Mouse (Mus musculus) MEL (cell line): ENCODE measurements at regions not wholly inside any gene's neighbourhood (a gene's known extent, or its start where the extent isn't known, plus 50 kb on each side); places are given as distances from the start of the nearest gene placed in this dataset.

ENCODE experiments used
- DNase-seq: peaks from one replicate; pipeline ENCODE4 v3.0.0; 2011; ENCODE audit warnings: low read depth, low spot score
- H3K27ac ChIP-seq: 2 replicates; pipeline ENCODE4 v1.5.1; 2012; ENCODE audit warnings: low read depth, mild to moderate bottlenecking, control low read depth, low read length, moderate library complexity; ENCODE audit not compliant: control insufficient read depth
- H3K27me3 ChIP-seq, 2 experiments: fragments of 150-350 bp in 1 of 2; sonication (generic) in 1 of 2; 2 replicates each; pipeline ENCODE4 v1.6.1; 2012; ENCODE audit warnings: low read length in 2 of 2, mild to moderate bottlenecking in 2 of 2, improper control_type of control experiment in 1 of 2, moderate library complexity in 1 of 2; ENCODE audit not compliant: insufficient read depth in 2 of 2, control insufficient read depth in 1 of 2
- H3K36me3 ChIP-seq, 2 experiments: 2 replicates each; pipeline ENCODE4 v1.6.1; 2012 to 2014; ENCODE audit warnings: low read length in 2 of 2, improper control_type of control experiment in 1 of 2, inconsistent platforms in 1 of 2, mild to moderate bottlenecking in 1 of 2; ENCODE audit not compliant: insufficient read depth in 2 of 2, control insufficient read depth in 1 of 2
- H3K4me1 ChIP-seq, 2 experiments: fragments of 150-350 bp in 1 of 2; sonication (generic) in 1 of 2; 2 replicates each; pipeline ENCODE4 v1.6.1; 2012; ENCODE audit warnings: low read length in 2 of 2, improper control_type of control experiment in 1 of 2, mild to moderate bottlenecking in 1 of 2; ENCODE audit not compliant: insufficient read depth in 2 of 2, control insufficient read depth in 1 of 2
- H3K4me3 ChIP-seq, 2 experiments: fragments of 150-350 bp in 1 of 2; sonication (generic) in 1 of 2; 2 replicates each; pipeline ENCODE4 v1.5.1; 2012; ENCODE audit warnings: low read depth in 2 of 2, low read length in 2 of 2, mild to moderate bottlenecking in 2 of 2, moderate library complexity in 2 of 2, control low read depth in 1 of 2, improper control_type of control experiment in 1 of 2; ENCODE audit not compliant: control insufficient read depth in 1 of 2, insufficient read depth in 1 of 2
- H3K79me2 ChIP-seq: 2 replicates; pipeline ENCODE4 v1.6.1; 2012; ENCODE audit warnings: mild to moderate bottlenecking, low read length, moderate library complexity; ENCODE audit not compliant: control insufficient read depth, poor library complexity, insufficient read depth
- H3K9ac ChIP-seq: 2 replicates; pipeline ENCODE4 v1.6.1; 2012; ENCODE audit warnings: low read depth, mild to moderate bottlenecking, control low read depth, low read length, moderate library complexity; ENCODE audit not compliant: control insufficient read depth, poor library complexity, severe bottlenecking
- H3K9me3 ChIP-seq: fragments of 150-350 bp; sonication (generic); replicated peaks from 2 replicates; pipeline ENCODE4 v1.6.1; 2012; ENCODE audit warnings: mild to moderate bottlenecking, low read length, improper control_type of control experiment, moderate library complexity; ENCODE audit not compliant: insufficient read depth
- BHLHE40 ChIP-seq: IDR thresholded peaks from 2 replicates; pipeline ENCODE4 v1.6.1; 2012; ENCODE audit warnings: low read depth, mild to moderate bottlenecking, inconsistent platforms, low read length, improper control_type of control experiment, borderline replicate concordance
- CHD1 ChIP-seq: IDR thresholded peaks from 2 replicates; pipeline ENCODE4 v1.6.1; 2012; ENCODE audit warnings: low read depth, mild to moderate bottlenecking, inconsistent platforms, low read length, improper control_type of control experiment
- CHD2 ChIP-seq: IDR thresholded peaks from 2 replicates; pipeline ENCODE4 v1.6.1; 2011; ENCODE audit warnings: low read length, improper control_type of control experiment
- E2F4 ChIP-seq: IDR thresholded peaks from 2 replicates; pipeline ENCODE4 v1.6.1; 2011; ENCODE audit warnings: low read depth, low read length, improper control_type of control experiment, borderline replicate concordance
- ELF1 ChIP-seq: IDR thresholded peaks from 2 replicates; pipeline ENCODE4 v1.6.1; 2014; ENCODE audit warnings: low read depth, mild to moderate bottlenecking, inconsistent platforms, low read length, improper control_type of control experiment, moderate library complexity
- EP300 ChIP-seq, 2 experiments: IDR thresholded peaks; 2 replicates each; pipeline ENCODE4 v1.6.1; 2011; ENCODE audit warnings: improper control_type of control experiment in 2 of 2, low read length in 2 of 2, low read depth in 1 of 2, mild to moderate bottlenecking in 1 of 2
- ETS1 ChIP-seq: IDR thresholded peaks from 2 replicates; pipeline ENCODE4 v1.6.1; 2012; ENCODE audit warnings: low read depth, mild to moderate bottlenecking, inconsistent platforms, low read length, improper control_type of control experiment, moderate library complexity
- GABPA ChIP-seq: IDR thresholded peaks from 2 replicates; pipeline ENCODE4 v1.6.1; 2012; ENCODE audit warnings: low read depth, mild to moderate bottlenecking, inconsistent platforms, low read length, improper control_type of control experiment, moderate library complexity
- GATA1 ChIP-seq: IDR thresholded peaks from 2 replicates; pipeline ENCODE4 v1.6.1; 2011; ENCODE audit warnings: low read depth, low read length, improper control_type of control experiment
- KAT2A ChIP-seq: conservative IDR thresholded peaks from 2 replicates; pipeline ENCODE4 v1.6.1; 2012; ENCODE audit warnings: low read depth, low read length, improper control_type of control experiment, inconsistent platforms
- MAFK ChIP-seq: IDR thresholded peaks from 2 replicates; pipeline ENCODE4 v1.6.1; 2011; ENCODE audit warnings: low read depth, mild to moderate bottlenecking, low read length, improper control_type of control experiment, borderline replicate concordance
- MEF2A ChIP-seq: IDR thresholded peaks from 2 replicates; pipeline ENCODE4 v1.6.1; 2014; ENCODE audit warnings: low read depth, mild to moderate bottlenecking, inconsistent platforms, low read length, improper control_type of control experiment; ENCODE audit not compliant: poor library complexity, insufficient replicate concordance, severe bottlenecking; ENCODE audit errors: extremely low read depth
- MXI1 ChIP-seq: IDR thresholded peaks from 2 replicates; pipeline ENCODE4 v1.6.1; 2011; ENCODE audit warnings: mild to moderate bottlenecking, low read depth, low read length, improper control_type of control experiment
- MYC ChIP-seq: IDR thresholded peaks from 2 replicates; pipeline ENCODE4 v1.6.1; 2011; ENCODE audit warnings: low read depth, mild to moderate bottlenecking, low read length, improper control_type of control experiment, moderate library complexity
- NRF1 ChIP-seq: IDR thresholded peaks from 2 replicates; pipeline ENCODE4 v1.6.1; 2014; ENCODE audit warnings: low read depth, mild to moderate bottlenecking, inconsistent platforms, low read length, improper control_type of control experiment, moderate library complexity; ENCODE audit not compliant: poor library complexity, insufficient read depth, severe bottlenecking
- POLR2AphosphoS2 ChIP-seq: IDR thresholded peaks from 2 replicates; pipeline ENCODE4 v1.6.1; 2011; ENCODE audit warnings: low read length, improper control_type of control experiment
- POLR2AphosphoS5 ChIP-seq: IDR thresholded peaks from 2 replicates; pipeline ENCODE4 v1.6.1; 2012; ENCODE audit warnings: low read depth, borderline replicate concordance, mild to moderate bottlenecking, inconsistent platforms, low read length, moderate library complexity, mixed read lengths
- RAD21 ChIP-seq: IDR thresholded peaks from 2 replicates; pipeline ENCODE4 v1.6.1; 2011; ENCODE audit warnings: mild to moderate bottlenecking, low read depth, low read length, improper control_type of control experiment
- RCOR1 ChIP-seq: IDR thresholded peaks from 2 replicates; pipeline ENCODE4 v1.6.1; 2012; ENCODE audit warnings: low read depth, mild to moderate bottlenecking, inconsistent platforms, low read length, improper control_type of control experiment
- SMC3 ChIP-seq: IDR thresholded peaks from 2 replicates; pipeline ENCODE4 v1.6.1; 2011; ENCODE audit warnings: low read depth, low read length, improper control_type of control experiment
- TAL1 ChIP-seq: IDR thresholded peaks from 2 replicates; pipeline ENCODE4 v1.6.1; 2012; ENCODE audit warnings: mild to moderate bottlenecking, inconsistent platforms, low read length, moderate library complexity, mixed read lengths
- TBP ChIP-seq: IDR thresholded peaks from 2 replicates; pipeline ENCODE4 v1.8.0; 2011; ENCODE audit warnings: low read depth, low read length, improper control_type of control experiment
- TCF12 ChIP-seq: IDR thresholded peaks from 2 replicates; pipeline ENCODE4 v1.6.1; 2014; ENCODE audit warnings: low read depth, mild to moderate bottlenecking, inconsistent platforms, low read length, improper control_type of control experiment, moderate library complexity
- USF1 ChIP-seq: IDR thresholded peaks from 2 replicates; pipeline ENCODE4 v1.6.1; 2014; ENCODE audit warnings: low read depth, mild to moderate bottlenecking, inconsistent platforms, low read length, improper control_type of control experiment, moderate library complexity
- ZC3H11A ChIP-seq: IDR thresholded peaks from 2 replicates; pipeline ENCODE4 v1.6.1; 2012; ENCODE audit warnings: low read depth, mild to moderate bottlenecking, inconsistent platforms, low read length, improper control_type of control experiment
- ZMIZ1 ChIP-seq: IDR thresholded peaks from 2 replicates; pipeline ENCODE4 v1.6.1; 2012; ENCODE audit warnings: low read depth, mild to moderate bottlenecking, inconsistent platforms, low read length, improper control_type of control experiment, moderate library complexity

DNA sequence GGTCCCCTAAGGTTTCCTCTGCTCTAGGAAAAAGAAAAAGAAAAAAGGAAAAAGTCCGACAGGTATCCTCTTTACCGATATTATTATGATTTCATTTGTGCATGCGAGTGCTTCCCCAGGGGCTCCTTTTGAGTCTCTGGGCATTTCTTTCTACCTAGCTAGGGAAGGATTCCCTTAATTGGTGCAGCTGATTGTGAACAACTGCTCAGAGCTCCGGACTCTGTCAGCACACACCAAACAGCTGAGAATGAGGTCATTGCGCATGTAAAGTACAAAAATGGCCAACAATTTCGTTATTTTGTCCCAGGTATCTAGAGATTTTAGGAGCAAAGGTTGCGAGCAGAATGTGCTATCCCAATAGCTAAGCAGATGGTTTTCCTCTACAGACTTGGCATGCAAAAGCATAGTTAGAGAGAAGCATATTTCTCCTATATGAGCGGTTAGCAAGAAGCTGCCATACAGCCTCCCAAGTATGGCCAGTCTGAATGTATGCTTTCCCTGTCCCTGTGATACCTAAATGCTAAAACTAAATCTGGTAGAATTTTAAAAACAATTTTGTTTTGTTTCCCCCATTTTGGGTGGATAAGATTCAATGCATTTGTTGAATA lies 203.2 kb downstream of the Hao1 start:
- no peaks in the 10 kb centered on the region for H3K79me2 ChIP-seq
- no peaks in the 10 kb centered on the region for H3K27me3 ChIP-seq
- H3K9me3 ChIP-seq = no peaks in the 10 kb centered on the region
- TF ChIP-seq MAFK (no peak), MEF2A (no peak), KAT2A (no peak), CHD2 (no peak), USF1 (no peak), SMC3 (no peak), POLR2AphosphoS5 (no peak), RAD21 (no peak), NRF1 (no peak), CHD1 (no peak), TCF12 (no peak), BHLHE40 (no peak), ETS1 (no peak), TBP (no peak), MYC (no peak), E2F4 (no peak), POLR2AphosphoS2 (no peak)
- H3K27ac ChIP-seq = no peak overlapping the region
- no peaks in the 10 kb centered on the region for H3K4me1 ChIP-seq
- H3K36me3 ChIP-seq = no peaks in the 10 kb centered on the region
- H3K4me3 ChIP-seq = no peak overlapping the region
- no peak for DNase-seq
- H3K9ac ChIP-seq = no peak overlapping the region

DNA sequence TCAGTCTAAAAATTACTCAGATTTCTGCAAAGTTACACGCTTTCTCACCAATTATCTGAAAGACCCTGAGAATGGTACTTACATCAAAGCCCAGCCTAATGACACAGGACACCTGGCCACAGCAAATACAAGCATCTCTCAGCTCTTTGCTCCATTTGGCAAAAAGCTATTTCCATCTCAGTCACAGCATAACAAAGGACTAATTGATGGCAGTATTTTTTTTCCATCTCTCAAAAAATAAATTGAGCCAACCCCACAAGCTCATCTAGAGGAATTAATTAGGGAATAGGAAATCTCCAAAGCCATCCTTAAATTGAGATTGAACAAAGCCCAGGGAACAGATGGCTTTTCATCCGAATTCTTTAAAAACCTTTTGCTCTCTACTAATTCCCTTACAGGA lies 203.7 kb downstream of the Hao1 start:
- no peaks in the 10 kb centered on the region for H3K4me1 ChIP-seq
- no peaks in the 10 kb centered on the region for H3K79me2 ChIP-seq
- no peaks in the 10 kb centered on the region for H3K27me3 ChIP-seq
- H3K9ac ChIP-seq = no peak overlapping the region
- DNase-seq = no peak
- no peak overlapping the region for H3K4me3 ChIP-seq
- H3K36me3 ChIP-seq = no peaks in the 10 kb centered on the region
- TF ChIP-seq ZC3H11A (no peak), GATA1 (no peak), POLR2AphosphoS5 (no peak), MXI1 (no peak), RCOR1 (no peak), EP300 (IDR thresholded peaks at IDR 0.05; ENCODE audit: low read depth in 1 of 2, low read length in 2 of 2) (no peak), MEF2A (no peak), GABPA (no peak), RAD21 (no peak), E2F4 (no peak), ZMIZ1 (no peak), TAL1 (no peak), ELF1 (no peak)
- TF ChIP-seq, all 39 proteins: peak for 0
- Histone ChIP-seq H3K27ac (no peak overlapping the region), H3K9me3 (no peaks in the 10 kb centered on the region)
